Mouse (Mus musculus) liver, postnatal 0 days (tissue): ENCODE measurements around the gene Sema3f. TPM values are rescaled to one million over a fixed set of nuclear protein-coding genes. Genes with fewer than 3 reads are reported as not detected.
A peak's percentile ranks its signal among the peaks of the same experiment; 100 is the strongest.

Experiments used
- ATAC-seq: fragments of 200-750 bp; cut with Nextera tagmentation; 2 replicates; pipeline ENCODE4 v1.8.0; 2017; ENCODE audit warnings: mild to moderate bottlenecking, moderate library complexity
- DNase-seq: peaks from one replicate; pipeline ENCODE4 v3.0.0-alpha.2; 2016
- H3K27ac ChIP-seq: fragments of 300-500 bp; sonication (generic); 2 replicates; pipeline ENCODE4 v1.5.1; 2014; ENCODE audit warnings: antibody characterized with exemption, moderate library complexity, mild to moderate bottlenecking, low read depth
- H3K27me3 ChIP-seq: fragments of 300-500 bp; sonication (generic); 2 replicates; pipeline ENCODE4 v1.6.1; 2014; ENCODE audit warnings: low read length, control low read depth, mixed read lengths; ENCODE audit not compliant: insufficient read depth
- H3K36me3 ChIP-seq: fragments of 300-500 bp; sonication (generic); replicated peaks from 2 replicates; pipeline ENCODE4 v1.6.1; 2014; ENCODE audit warnings: mild to moderate bottlenecking, control low read depth, low read length, moderate library complexity, mixed read lengths; ENCODE audit not compliant: insufficient read depth
- H3K4me1 ChIP-seq: fragments of 300-500 bp; sonication (generic); 2 replicates; pipeline ENCODE4 v1.6.1; 2014; ENCODE audit warnings: antibody characterized with exemption, mild to moderate bottlenecking, control low read depth; ENCODE audit not compliant: insufficient read depth
- H3K4me2 ChIP-seq: fragments of 300-500 bp; sonication (generic); 2 replicates; pipeline ENCODE4 v1.6.1; 2014; ENCODE audit warnings: low read depth, mild to moderate bottlenecking, low read length, moderate library complexity, mixed read lengths
- H3K4me3 ChIP-seq: fragments of 300-500 bp; sonication (generic); 2 replicates; pipeline ENCODE4 v1.5.1; 2014; ENCODE audit warnings: low read depth, low read length
- H3K9ac ChIP-seq: fragments of 300-500 bp; sonication (generic); replicated peaks from 2 replicates; pipeline ENCODE4 v1.6.1; 2014; ENCODE audit warnings: mild to moderate bottlenecking, moderate library complexity
- H3K9me3 ChIP-seq: fragments of 300-500 bp; sonication (generic); 2 replicates; pipeline ENCODE4 v1.6.1; 2016; ENCODE audit warnings: mild to moderate bottlenecking, control low read depth, low read length, mixed read lengths
- CTCF ChIP-seq: sonication (generic); IDR thresholded peaks from 2 replicates; pipeline ENCODE4 v1.5.1; 2016; ENCODE audit warnings: antibody characterized with exemption, low read depth
- EP300 ChIP-seq: IDR thresholded peaks from 2 replicates; pipeline ENCODE4 v1.6.1; 2016; ENCODE audit warnings: antibody characterized with exemption, low read depth, mild to moderate bottlenecking
- WGBS: fragments of 180-500 bp; shearing (Covaris S2); extraction: QIAGEN DNeasy Blood & Tissue Kit; methylation state at CpG from one replicate; pipeline ENCODE4 v1.1.7; 2014; ENCODE audit not compliant: insufficient replicate concordance; 5-methylcytosine and 5-hydroxymethylcytosine counted together
- polyA plus RNA-seq: library from polyadenylated mRNA; unstranded; fragments of >200 nt; fragmentation: Nextera tagmentation; extraction: Ambion mirVana; gene quantifications from 2 replicates; pipeline ENCODE4 v1.2.1, GENCODE M21; 2015

Gene Sema3f
- polyA plus RNA-seq, 1 experiment from 2014 or later = 0.76 TPM

- no peak overlapping the region for H3K4me2 ChIP-seq
These were observed 64.7 kb downstream of the Sema3f start for GRCm38 (mm10) chr9:107645577-107645976.

DNA sequence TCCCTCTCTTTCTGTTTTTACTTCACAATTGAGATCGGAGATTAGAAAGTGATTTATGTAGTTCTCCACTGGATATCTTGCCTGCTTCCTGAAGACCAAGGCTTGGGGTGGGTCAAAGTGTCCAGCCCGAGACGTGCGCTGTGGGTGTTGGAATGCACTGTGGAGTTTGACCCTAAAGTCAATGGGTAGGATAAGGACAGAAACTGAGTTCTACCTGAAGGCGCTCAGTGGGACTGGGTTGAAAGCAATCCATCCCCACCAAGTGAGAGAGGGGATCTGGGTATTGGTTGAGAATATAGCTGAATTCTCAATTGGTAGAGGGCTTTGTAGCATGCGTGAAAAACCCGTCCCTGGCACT is 65.1 kb downstream of the Sema3f start:
- Histone ChIP-seq H3K36me3 (no peaks in the 10 kb centered on the region), H3K9me3 (no peaks in the 10 kb centered on the region), H3K27ac (no peak overlapping the region), H3K27me3 (no peaks in the 10 kb centered on the region), H3K4me3 (no peak overlapping the region), H3K4me1 (peaks cover 6% of the 10 kb centered on the region; the same call in 1 of the 2 replicates), H3K9ac (no peak overlapping the region), H3K4me2 (peak overlapping the region; percentile 79)
- ATAC-seq (no peak), DNase-seq (no peak)
- TF ChIP-seq EP300 = no peak
- no peak for TF ChIP-seq CTCF
- WGBS = 42% methylated on average over 7 of the region's 7 CpGs

More at GRCm38 (mm10) chr9:107645577-107645976, 64.7 kb downstream of the Sema3f start:
- Histone ChIP-seq H3K4me1 (peaks cover 6% of the 10 kb centered on the region; the same call in 1 of the 2 replicates), H3K4me3 (no peak overlapping the region), H3K27me3 (no peaks in the 10 kb centered on the region), H3K27ac (no peak overlapping the region), H3K9ac (no peak overlapping the region), H3K36me3 (no peaks in the 10 kb centered on the region), H3K9me3 (no peaks in the 10 kb centered on the region)
- TF ChIP-seq EP300 (no peak), CTCF (peak; percentile 99)
- peak; percentile 87 for DNase-seq
- WGBS = 17% methylated on average over 5 of the region's 5 CpGs
- peak; percentile 44; the same call in 1 of the 2 replicates for ATAC-seq

- peak overlapping the region; percentile 20; the same call in 1 of the 2 replicates for H3K27ac ChIP-seq
- peak overlapping the region; percentile 50 for H3K4me3 ChIP-seq
- TF ChIP-seq CTCF = peak; percentile 99
- no peak for TF ChIP-seq EP300
These were observed 65.7 kb downstream of the Sema3f start for GRCm38 (mm10) chr9:107644495-107645152.

DNA sequence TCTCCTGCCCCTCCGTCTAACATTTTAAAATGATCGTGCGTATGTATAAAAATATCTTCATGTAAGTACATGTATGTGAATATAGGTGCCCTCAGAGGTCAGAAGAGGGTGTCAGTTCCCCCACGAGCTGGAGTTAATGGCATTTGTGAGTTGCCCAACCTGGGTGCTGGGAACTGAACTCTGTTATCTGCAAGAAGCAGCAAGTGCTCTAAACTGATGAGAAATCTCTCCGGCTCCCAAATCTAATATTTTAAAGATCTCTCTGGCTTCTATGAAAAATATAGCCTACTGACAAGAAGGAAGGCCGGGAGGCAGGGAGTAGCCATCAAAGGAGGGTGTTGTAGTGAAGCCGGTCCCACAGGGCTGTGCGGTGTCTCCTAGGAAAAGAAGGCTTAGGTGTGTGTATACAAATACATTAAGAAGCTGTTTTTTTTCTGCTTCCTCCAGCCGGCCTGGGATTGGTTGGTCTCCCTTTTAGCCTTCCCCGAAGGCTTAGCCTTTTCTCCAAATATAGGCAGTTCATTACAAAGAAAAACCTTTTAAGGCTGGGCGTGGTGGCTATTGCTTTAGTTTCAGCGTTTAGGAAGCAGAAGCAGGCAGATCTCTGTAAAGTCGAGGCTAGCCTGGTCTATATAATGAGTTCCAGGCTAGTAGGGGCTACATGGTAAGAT is 66.6 kb downstream of the Sema3f start:
- H3K27ac ChIP-seq = no peak overlapping the region
- no peaks in the 10 kb centered on the region for H3K9me3 ChIP-seq
- no peak for DNase-seq
- WGBS = 78% methylated on average over 13 of the region's 13 CpGs
- no peak overlapping the region; the same call in 1 of the 2 replicates for H3K9ac ChIP-seq
- H3K36me3 ChIP-seq = no peaks in the 10 kb centered on the region
- no peak for ATAC-seq
- H3K27me3 ChIP-seq = no peaks in the 10 kb centered on the region
- peak overlapping the region; percentile 79 for H3K4me2 ChIP-seq
- H3K4me3 ChIP-seq = peak overlapping the region; percentile 50; the same call in 1 of the 2 replicates
- TF ChIP-seq CTCF = no peak
- no peak for TF ChIP-seq EP300
- peaks cover 10% of the 10 kb centered on the region for H3K4me1 ChIP-seq

More at GRCm38 (mm10) chr9:107644495-107645152, 65.7 kb downstream of the Sema3f start:
- H3K4me2 ChIP-seq = peak overlapping the region; percentile 79
- DNase-seq = peak; percentile 95
- H3K36me3 ChIP-seq = no peaks in the 10 kb centered on the region
- H3K27me3 ChIP-seq = no peaks in the 10 kb centered on the region
- H3K9me3 ChIP-seq = no peaks in the 10 kb centered on the region
- WGBS = 6% methylated on average over 35 of the region's 35 CpGs
- H3K9ac ChIP-seq = peak overlapping the region; percentile 55
- ATAC-seq = peak; percentile 78
- H3K4me1 ChIP-seq = peaks cover 7% of the 10 kb centered on the region

DNA sequence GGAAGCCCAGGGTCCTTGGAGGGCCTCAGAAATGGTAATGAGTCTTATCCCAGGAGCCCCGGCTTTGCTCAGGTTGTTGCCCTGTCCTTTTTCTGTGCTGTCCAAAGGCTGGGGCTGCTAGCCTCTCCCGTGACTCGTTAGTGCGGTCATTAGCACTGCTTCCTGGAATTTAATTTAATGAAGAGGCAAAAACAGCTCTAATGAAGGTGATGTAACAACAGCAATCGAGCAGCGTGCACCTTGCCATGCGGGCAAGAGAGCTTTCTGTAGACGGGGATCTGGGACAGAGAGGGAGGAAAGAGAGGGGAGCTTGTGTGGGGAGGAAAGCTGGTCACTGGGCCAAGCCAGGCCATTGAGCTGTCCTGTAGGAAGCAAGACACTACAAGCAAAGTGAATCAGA is 68.6 kb downstream of the Sema3f start:
- WGBS = 80% methylated on average over 8 of the region's 8 CpGs
- H3K4me3 ChIP-seq = no peak overlapping the region
- H3K27ac ChIP-seq = no peak overlapping the region
- ATAC-seq = no peak
- H3K4me1 ChIP-seq = peaks cover 10% of the 10 kb centered on the region
- H3K4me2 ChIP-seq = no peak overlapping the region
- no peak for TF ChIP-seq CTCF
- TF ChIP-seq EP300 = no peak
- H3K9ac ChIP-seq = no peak overlapping the region
- no peaks in the 10 kb centered on the region for H3K9me3 ChIP-seq
- no peaks in the 10 kb centered on the region for H3K27me3 ChIP-seq
- no peaks in the 10 kb centered on the region for H3K36me3 ChIP-seq
- DNase-seq = no peak

GRCm38 (mm10) chr9:107640257-107640772 is 70.0 kb downstream of the Sema3f start:
- H3K27ac ChIP-seq = peak overlapping the region; percentile 75

More at GRCm38 (mm10) chr9:107640257-107640772, 70.0 kb downstream of the Sema3f start:
- Histone ChIP-seq H3K27me3 (no peaks in the 10 kb centered on the region), H3K4me1 (peaks cover 17% of the 10 kb centered on the region), H3K36me3 (no peaks in the 10 kb centered on the region), H3K9me3 (no peaks in the 10 kb centered on the region), H3K4me3 (no peak overlapping the region), H3K9ac (no peak overlapping the region), H3K4me2 (peak overlapping the region; percentile 44; the same call in 1 of the 2 replicates)
- ATAC-seq (peak; percentile 21; the same call in 1 of the 2 replicates), DNase-seq (peak; percentile 59)
- TF ChIP-seq EP300 = no peak
- peak; percentile 33 for TF ChIP-seq CTCF
- WGBS = 21% methylated on average over 7 of the region's 8 CpGs
